Mouse (Mus musculus): Measurements from ENCODE around the gene Rora.

- TF ChIP-seq POLR2A (IDR thresholded peaks at IDR 0.05; ENCODE audit: control insufficient read depth, low read depth, low read length), result no peak
- TF ChIP-seq CTCF (IDR thresholded peaks at IDR 0.05; ENCODE audit: control insufficient read depth, insufficient read depth, insufficient replicate concordance, low read depth, low read length), result no peak
These were observed 680.5 kb downstream of the Rora start for GRCm38 (mm10) chr9:69334106-69334505.
